Mouse (Mus musculus): Measurements from ENCODE around the gene Mmrn2.

DNA sequence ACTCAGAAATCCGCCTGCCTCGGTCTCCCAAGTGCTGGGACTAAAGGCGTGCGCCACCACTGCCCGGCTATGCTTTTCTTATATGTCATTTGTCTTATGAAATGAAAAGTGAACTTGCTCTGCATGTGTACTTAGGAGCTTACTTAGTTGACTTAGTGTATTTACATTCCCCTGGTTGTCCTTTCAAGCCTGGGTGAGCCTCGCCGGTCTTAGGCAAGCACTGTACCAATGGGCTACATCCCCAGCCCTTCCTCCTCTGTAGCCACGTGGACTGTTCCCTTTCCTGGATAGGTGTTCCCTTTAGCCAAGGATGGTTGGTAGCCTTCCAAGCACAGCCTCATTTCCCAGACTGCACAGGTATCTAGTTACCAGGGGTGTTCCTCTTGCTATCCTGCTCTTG, 26.3 kb upstream of the Mmrn2 start:
- no peak for TF ChIP-seq POLR2A (IDR thresholded peaks at IDR 0.05; ENCODE audit: extremely low read depth, insufficient read depth, low read length)
- TF ChIP-seq CTCF (IDR thresholded peaks at IDR 0.05; ENCODE audit: low read depth, low read length), result no peak

All from liver, adult 2 months (tissue).